Mouse (Mus musculus) embryonic fibroblast, embryonic 13.5 days (primary cell): ENCODE results near the gene Arel1.

ENCODE experiments used
- CTCF ChIP-seq: IDR thresholded peaks from 2 replicates; pipeline ENCODE4 v1.5.1; 2011; ENCODE audit warnings: mild to moderate bottlenecking, control low read depth, low read length, moderate library complexity, borderline replicate concordance; ENCODE audit not compliant: insufficient read depth
- POLR2A ChIP-seq: IDR thresholded peaks from 2 replicates; pipeline ENCODE4 v1.6.1; 2011; ENCODE audit warnings: low read depth, mild to moderate bottlenecking, control low read depth, low read length, moderate library complexity

DNA sequence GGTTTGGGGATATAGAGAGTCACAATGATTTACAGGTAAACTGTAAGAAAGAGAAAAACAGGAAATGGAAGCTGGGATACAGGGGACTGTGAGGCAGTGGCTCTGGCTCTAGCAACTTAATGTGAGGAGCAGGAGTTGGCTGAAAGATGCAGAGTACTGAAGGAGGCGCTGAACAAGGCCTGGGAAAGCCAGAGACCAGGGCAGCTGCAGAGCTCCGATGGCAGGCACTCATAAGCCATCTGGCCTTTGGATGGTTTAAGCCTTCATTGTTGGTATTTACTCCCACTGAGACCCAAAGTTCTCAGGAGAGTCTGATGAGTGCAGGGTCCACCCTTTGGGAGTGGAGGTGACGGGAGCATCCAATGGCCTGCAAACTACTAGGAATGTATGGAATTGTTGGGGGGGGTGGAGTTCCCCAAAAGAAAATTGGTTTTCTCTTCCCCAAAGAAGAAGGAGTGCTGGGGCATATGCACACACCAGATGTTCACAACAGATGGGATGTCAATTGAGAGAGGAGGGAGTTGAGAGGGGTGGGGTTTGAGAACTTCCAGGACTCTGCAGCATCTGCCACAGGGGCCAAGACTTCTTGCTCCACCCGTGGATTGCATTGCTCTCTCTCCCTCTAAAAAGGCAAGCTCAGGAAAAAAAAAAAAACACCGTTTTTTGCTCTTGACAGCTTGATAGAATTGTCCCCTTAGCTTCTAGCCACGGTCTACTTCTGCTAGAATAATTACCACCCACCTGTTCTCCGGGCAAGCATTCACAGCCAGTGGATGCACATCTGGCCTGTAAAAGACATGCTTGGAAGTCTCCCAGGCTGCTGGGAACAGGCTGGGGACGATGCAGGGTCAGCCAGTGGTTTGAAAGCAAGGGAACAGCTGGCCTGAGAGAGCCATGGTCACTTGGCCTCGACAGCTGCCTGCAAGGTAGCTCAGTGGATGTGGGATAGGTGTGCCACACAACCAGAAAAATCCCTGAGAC lies 76.8 kb downstream of the Arel1 start:
- TF ChIP-seq CTCF (no peak), POLR2A (no peak)
